Mouse (Mus musculus) CD4-positive naive resting alpha-beta T cell, adult 57 days (primary cell): ENCODE data around the gene Klrc2. TPM values are rescaled to one million over a fixed set of nuclear protein-coding genes. Genes with fewer than 3 reads are reported as not detected.

Experiments
- total RNA-seq: library from RNA; stranded (reverse); gene quantifications from one replicate; pipeline ENCODE4 v1.2.4, GENCODE M21; 2023

Klrc2 gene
- total RNA-seq = 2.3 TPM

DNA sequence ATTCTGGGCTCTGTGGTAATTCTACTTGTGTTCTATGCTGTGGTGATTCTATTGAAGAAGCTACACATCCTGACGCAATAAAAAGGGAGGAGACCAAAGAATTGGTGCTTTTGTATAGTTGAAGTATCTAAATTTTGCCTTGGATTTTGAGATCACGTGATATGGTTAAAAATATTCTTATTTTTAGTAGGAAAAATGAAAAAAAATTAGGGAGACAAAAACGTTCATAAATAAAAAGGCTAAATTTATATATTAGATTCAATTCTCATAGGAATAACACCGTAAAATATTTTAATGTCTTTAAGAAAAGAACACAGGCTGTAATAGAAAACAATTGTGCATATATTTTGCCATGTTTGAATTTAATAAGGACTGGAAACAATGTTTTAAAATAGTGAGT is at the start of gene Klrc2:
Gene Klrc2 (minus strand): TSS at position 101 of the 400 bp plus-strand sequence.

DNA sequence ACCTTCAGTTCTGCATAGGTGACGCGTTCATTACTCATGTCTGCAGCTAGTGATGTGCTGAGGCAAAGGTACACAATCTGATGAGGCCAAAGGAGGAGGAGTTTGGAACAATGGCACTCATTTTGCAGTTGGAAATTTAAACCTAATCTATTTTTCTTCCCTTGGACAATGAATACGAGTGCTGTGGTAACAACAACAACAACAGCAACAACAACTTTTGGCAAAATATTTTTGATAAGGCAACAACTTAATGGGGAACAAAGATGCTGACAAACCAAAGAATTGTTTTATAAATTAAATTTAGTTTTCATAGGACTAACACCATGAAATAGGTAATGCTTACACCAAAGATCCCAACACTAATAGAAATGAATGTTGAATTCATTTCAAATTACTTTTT is 18.4 kb upstream of the Klrc2 start, which contains the start of gene Klrc1:
Gene Klrc1 (minus strand): TSS at position 101 of the 400 bp plus-strand sequence.

DNA sequence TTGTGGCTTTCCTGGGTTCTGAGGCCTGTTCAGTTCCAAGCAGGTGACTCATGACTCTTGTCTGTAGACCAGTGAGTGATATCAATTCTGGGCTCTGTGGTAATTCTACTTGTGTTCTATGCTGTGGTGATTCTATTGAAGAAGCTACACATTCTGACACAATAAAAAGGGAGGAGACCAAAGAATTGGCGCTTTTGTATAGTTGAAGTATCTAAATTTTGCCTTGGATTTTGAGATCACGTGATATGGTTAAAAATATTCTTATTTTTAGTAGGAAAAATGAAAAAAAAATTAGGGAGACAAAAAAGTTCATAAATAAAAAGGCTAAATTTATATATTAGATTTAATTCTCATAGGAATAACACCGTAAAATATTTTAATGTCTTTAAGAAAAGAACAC is 17.3 kb downstream of the Klrc2 start, which contains the start of gene Klrc3:
Gene Klrc3 (minus strand): TSS at position 101 of the 400 bp plus-strand sequence.

DNA sequence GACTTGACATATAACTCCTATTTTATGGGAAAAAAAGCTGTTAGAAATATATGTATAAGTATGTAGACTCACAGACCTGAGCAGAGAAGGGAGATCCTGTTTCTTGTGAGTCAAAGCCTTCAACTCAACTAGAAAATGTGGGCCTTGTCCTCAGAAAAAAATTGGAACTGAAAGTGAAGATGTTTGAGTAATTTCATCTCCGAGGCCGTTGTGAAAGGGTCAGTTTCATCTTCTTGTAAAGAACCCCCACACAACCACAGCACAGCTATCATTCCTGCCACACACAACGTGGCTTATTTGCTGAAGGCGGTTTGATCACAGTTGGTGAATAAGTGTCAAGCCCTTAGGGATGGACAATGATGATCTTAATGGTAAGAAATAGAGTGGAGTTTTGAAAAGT is 36.8 kb downstream of the Klrc2 start, which contains the start of gene Klrk1:
Gene Klrk1 (minus strand): TSS at position 130 of the 400 bp plus-strand sequence.

Other genes with a start within 250 kb of the Klrc2 start
- not detected for gene Clec1a, start 208.7 kb downstream of the Klrc2 start, total RNA-seq
- not detected for gene Olr1, start 153.5 kb downstream of the Klrc2 start, total RNA-seq
- gene Tmem52b, start 148.1 kb downstream of the Klrc2 start, total RNA-seq = not detected
- gene Gabarapl1, start 127.5 kb downstream of the Klrc2 start, total RNA-seq = 14.8 TPM
- gene Klre1, start 82.8 kb downstream of the Klrc2 start, total RNA-seq = 6.3 TPM
- gene Klrd1, start 68.9 kb downstream of the Klrc2 start, total RNA-seq = 82.5 TPM
- gene Klrk1, start 36.8 kb downstream of the Klrc2 start, total RNA-seq = 4.8 TPM
- 1.7 TPM for gene Klrc3, start 17.4 kb downstream of the Klrc2 start, total RNA-seq
- 6.3 TPM for gene Klrc1, start 18.3 kb upstream of the Klrc2 start, total RNA-seq
- 1.8 TPM for gene Klri1, start 56.4 kb upstream of the Klrc2 start, total RNA-seq
- gene Klri2, start 79.8 kb upstream of the Klrc2 start, total RNA-seq = 0.80 TPM
- gene Gm156, start 123.6 kb upstream of the Klrc2 start, total RNA-seq = not detected
- gene Gm17631, start 202.0 kb upstream of the Klrc2 start, total RNA-seq = not detected
- not detected for gene Klra17, start 216.0 kb upstream of the Klrc2 start, total RNA-seq